Mouse (Mus musculus) C2C12 (cell line): Measurements from ENCODE around the gene Egfl8.

ENCODE experiments used
- CEBPB ChIP-seq: IDR thresholded peaks from one replicate; pipeline ENCODE4 v1.6.1; 2011; ENCODE audit warnings: low read depth, mild to moderate bottlenecking, control low read depth, moderate library complexity
- CTCF ChIP-seq: IDR thresholded peaks from one replicate; pipeline ENCODE4 v1.5.1; 2011; ENCODE audit not compliant: control insufficient read depth, insufficient read depth, insufficient read length
- FOSL1 ChIP-seq: IDR thresholded peaks from one replicate; pipeline ENCODE4 v1.8.0; 2011; ENCODE audit warnings: mild to moderate bottlenecking, low read length; ENCODE audit not compliant: poor library complexity, insufficient read depth, severe bottlenecking
- MAX ChIP-seq: IDR thresholded peaks from one replicate; pipeline ENCODE4 v1.6.1; 2011; ENCODE audit warnings: mild to moderate bottlenecking, control low read depth
- MYOD1 ChIP-seq: IDR thresholded peaks from one replicate; pipeline ENCODE4 v1.6.1; 2011; ENCODE audit warnings: low read depth; ENCODE audit not compliant: control insufficient read depth, insufficient read length
- MYOG ChIP-seq: IDR thresholded peaks from one replicate; pipeline ENCODE4 v1.6.1; 2011; ENCODE audit not compliant: control insufficient read depth, insufficient read length; ENCODE audit errors: extremely low read depth
- USF1 ChIP-seq: IDR thresholded peaks from one replicate; pipeline ENCODE4 v1.6.1; 2011; ENCODE audit warnings: low read depth, mild to moderate bottlenecking, control low read depth, moderate library complexity

DNA sequence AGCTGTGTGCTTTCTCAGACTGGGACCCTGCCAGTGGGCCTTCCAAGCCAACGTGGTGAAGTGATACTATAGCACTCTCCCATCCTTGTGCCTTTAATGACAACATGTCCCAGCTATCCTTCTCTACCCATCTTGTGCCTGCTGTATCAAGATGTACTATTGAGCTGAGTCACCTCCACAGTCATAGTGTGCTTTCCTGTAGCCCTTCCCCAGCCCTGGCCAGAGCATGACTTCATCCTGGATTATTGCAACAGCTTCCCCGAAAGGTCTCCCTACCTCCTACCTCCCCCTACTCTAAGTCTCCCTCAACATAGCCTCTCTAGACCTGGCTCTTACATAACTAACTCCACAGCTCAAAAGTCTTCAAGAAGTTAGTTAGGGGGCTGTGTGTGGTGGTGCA is 19.9 kb upstream of the Egfl8 start:
- TF ChIP-seq USF1: no peak
- no peak for TF ChIP-seq CTCF
- no peak for TF ChIP-seq CEBPB
- TF ChIP-seq FOSL1: no peak
- TF ChIP-seq MYOD1: no peak
- TF ChIP-seq MYOG: no peak
- TF ChIP-seq MAX: no peak
